Mouse (Mus musculus): ENCODE measurements around the gene Mef2b. TPM values are rescaled to one million over a fixed set of nuclear protein-coding genes. Genes with fewer than 3 reads are reported as not detected.

Mef2b gene
- polyA plus RNA-seq, 1 experiment = 3.5 TPM

DNA sequence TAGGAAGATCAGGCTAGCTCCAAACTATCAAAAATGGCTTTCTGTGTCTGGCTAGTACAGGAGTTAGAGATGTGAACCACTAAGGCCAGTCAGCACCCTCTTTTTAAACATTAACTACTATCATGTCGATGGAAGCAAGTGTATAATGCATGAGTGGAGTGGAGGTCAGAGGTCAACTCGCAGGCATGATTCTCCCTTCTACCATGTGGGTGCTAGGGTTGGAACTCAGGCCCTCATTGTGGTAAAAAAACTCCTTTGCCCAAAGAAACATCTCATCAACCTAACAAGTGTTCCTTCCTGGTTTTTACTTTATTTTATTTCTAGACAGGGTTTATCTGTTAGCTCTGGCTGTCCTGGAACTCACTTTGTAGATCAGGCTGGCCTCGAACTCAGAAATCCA is 31.2 kb downstream of the Mef2b start:
- no peak overlapping the region for H3K27ac ChIP-seq (ENCODE audit: control insufficient read depth, insufficient read depth, low read length)
- no peaks in the 10 kb centered on the region for H3K27me3 ChIP-seq (ENCODE audit: control insufficient read depth, insufficient read depth, low read length)
- H3K36me3 ChIP-seq (ENCODE audit: control insufficient read depth, insufficient read depth, low read length) = no peaks in the 10 kb centered on the region
- no peak for DNase-seq
- no peak overlapping the region for H3K4me3 ChIP-seq (ENCODE audit: control insufficient read depth, insufficient read depth, low read length)
- TF ChIP-seq CTCF (IDR thresholded peaks at IDR 0.05; ENCODE audit: borderline replicate concordance, control insufficient read depth, extremely low read depth, insufficient read depth, low read length, poor library complexity) (no peak), POLR2A (IDR thresholded peaks at IDR 0.05; ENCODE audit: control insufficient read depth, extremely low read depth, insufficient read depth, low read length, poor library complexity) (no peak)
- peaks cover 13% of the 10 kb centered on the region for H3K4me1 ChIP-seq (replicated peaks; ENCODE audit: control insufficient read depth, insufficient read depth, low read length)
- WGBS = 94% methylated on average over 3 of the region's 3 CpGs

- TF ChIP-seq CTCF (IDR thresholded peaks at IDR 0.05; ENCODE audit: borderline replicate concordance, control insufficient read depth, extremely low read depth, insufficient read depth, low read length, poor library complexity) (no peak), POLR2A (IDR thresholded peaks at IDR 0.05; ENCODE audit: control insufficient read depth, extremely low read depth, insufficient read depth, low read length, poor library complexity) (no peak)
- WGBS = 89% methylated on average over 7 of the region's 7 CpGs
- H3K4me3 ChIP-seq (ENCODE audit: control insufficient read depth, insufficient read depth, low read length) = no peak overlapping the region
- DNase-seq = no peak
- no peaks in the 10 kb centered on the region for H3K27me3 ChIP-seq (ENCODE audit: control insufficient read depth, insufficient read depth, low read length)
- peaks cover 13% of the 10 kb centered on the region for H3K4me1 ChIP-seq (replicated peaks; ENCODE audit: control insufficient read depth, insufficient read depth, low read length)
- no peaks in the 10 kb centered on the region for H3K36me3 ChIP-seq (ENCODE audit: control insufficient read depth, insufficient read depth, low read length)
- no peak overlapping the region for H3K27ac ChIP-seq (ENCODE audit: control insufficient read depth, insufficient read depth, low read length)
Measured at GRCm38 (mm10) chr8:70171240-70171639, 31.7 kb downstream of the Mef2b start.

GRCm38 (mm10) chr8:70172043-70172681 is 32.7 kb downstream of the Mef2b start, which contains the start of gene Tmem161a:
Tmem161a (plus strand) TSS chr8:70172356.
- Histone ChIP-seq H3K27ac (ENCODE audit: control insufficient read depth, insufficient read depth, low read length) (no peak within 1 kb of the TSS), H3K4me1 (replicated peaks; ENCODE audit: control insufficient read depth, insufficient read depth, low read length) (0 out of 2 replicates have a peak, but pooled peaks cover 8% of the 10 kb centered on the region)
- peak; percentile 90 for DNase-seq

DNA sequence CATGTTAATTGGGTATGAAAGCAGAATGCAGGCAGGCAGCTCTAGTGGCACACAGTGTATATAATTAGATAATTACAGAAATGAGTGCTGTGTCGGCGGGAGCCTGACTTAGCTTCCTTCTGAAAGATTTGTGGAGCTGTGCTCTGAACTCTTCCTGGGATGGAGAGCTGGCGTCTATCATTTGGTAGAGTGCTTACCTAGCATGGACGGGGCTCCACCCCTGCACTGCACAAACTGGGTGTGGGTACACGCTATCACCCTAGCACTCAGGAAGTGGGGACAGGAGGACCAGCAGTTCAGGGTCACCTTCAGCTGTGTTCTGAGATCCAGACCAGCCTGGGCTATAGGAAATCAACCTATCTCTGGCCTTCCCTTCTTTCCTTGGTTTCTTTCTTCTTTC is 33.8 kb downstream of the Mef2b start:
- no peak overlapping the region for H3K4me3 ChIP-seq (ENCODE audit: control insufficient read depth, insufficient read depth, low read length)
- 0 out of 2 replicates have a peak, but pooled peaks cover 8% of the 10 kb centered on the region for H3K4me1 ChIP-seq (replicated peaks; ENCODE audit: control insufficient read depth, insufficient read depth, low read length)
- TF ChIP-seq POLR2A (IDR thresholded peaks at IDR 0.05; ENCODE audit: control insufficient read depth, extremely low read depth, insufficient read depth, low read length, poor library complexity) = no peak
- TF ChIP-seq CTCF (IDR thresholded peaks at IDR 0.05; ENCODE audit: borderline replicate concordance, control insufficient read depth, extremely low read depth, insufficient read depth, low read length, poor library complexity) = no peak
- no peak overlapping the region for H3K27ac ChIP-seq (ENCODE audit: control insufficient read depth, insufficient read depth, low read length)
- H3K36me3 ChIP-seq (ENCODE audit: control insufficient read depth, insufficient read depth, low read length) = no peaks in the 10 kb centered on the region
- H3K27me3 ChIP-seq (ENCODE audit: control insufficient read depth, insufficient read depth, low read length) = no peaks in the 10 kb centered on the region
- WGBS = 87% methylated on average over 5 of the region's 5 CpGs
- no peak for DNase-seq

More at GRCm38 (mm10) chr8:70172043-70172681, 32.7 kb downstream of the Mef2b start, which contains the start of gene Tmem161a:
- Histone ChIP-seq H3K36me3 (ENCODE audit: control insufficient read depth, insufficient read depth, low read length) (no peaks in the 10 kb centered on the region), H3K4me3 (ENCODE audit: control insufficient read depth, insufficient read depth, low read length) (peak within 1 kb of the TSS; percentile 78), H3K27me3 (ENCODE audit: control insufficient read depth, insufficient read depth, low read length) (no peaks in the 10 kb centered on the region)
- WGBS = under 1% methylated on average over 27 of the region's 27 CpGs
- TF ChIP-seq CTCF (IDR thresholded peaks at IDR 0.05; ENCODE audit: borderline replicate concordance, control insufficient read depth, extremely low read depth, insufficient read depth, low read length, poor library complexity) (0 out of 2 replicates have a peak, but pooled peaks have one; percentile 22), POLR2A (IDR thresholded peaks at IDR 0.05; ENCODE audit: control insufficient read depth, extremely low read depth, insufficient read depth, low read length, poor library complexity) (peak; percentile 83)

GRCm38 (mm10) chr8:70174079-70174478 is 34.6 kb downstream of the Mef2b start:
- no peak overlapping the region for H3K27ac ChIP-seq (ENCODE audit: control insufficient read depth, insufficient read depth, low read length)
- 0 out of 2 replicates have a peak, but pooled peaks cover 8% of the 10 kb centered on the region for H3K4me1 ChIP-seq (replicated peaks; ENCODE audit: control insufficient read depth, insufficient read depth, low read length)
- TF ChIP-seq POLR2A (IDR thresholded peaks at IDR 0.05; ENCODE audit: control insufficient read depth, extremely low read depth, insufficient read depth, low read length, poor library complexity) = no peak
- TF ChIP-seq CTCF (IDR thresholded peaks at IDR 0.05; ENCODE audit: borderline replicate concordance, control insufficient read depth, extremely low read depth, insufficient read depth, low read length, poor library complexity) = no peak
- no peak overlapping the region for H3K4me3 ChIP-seq (ENCODE audit: control insufficient read depth, insufficient read depth, low read length)
- no peaks in the 10 kb centered on the region for H3K36me3 ChIP-seq (ENCODE audit: control insufficient read depth, insufficient read depth, low read length)
- no peak for DNase-seq
- WGBS = 81% methylated on average over 7 of the region's 7 CpGs
- H3K27me3 ChIP-seq (ENCODE audit: control insufficient read depth, insufficient read depth, low read length) = no peaks in the 10 kb centered on the region

DNA sequence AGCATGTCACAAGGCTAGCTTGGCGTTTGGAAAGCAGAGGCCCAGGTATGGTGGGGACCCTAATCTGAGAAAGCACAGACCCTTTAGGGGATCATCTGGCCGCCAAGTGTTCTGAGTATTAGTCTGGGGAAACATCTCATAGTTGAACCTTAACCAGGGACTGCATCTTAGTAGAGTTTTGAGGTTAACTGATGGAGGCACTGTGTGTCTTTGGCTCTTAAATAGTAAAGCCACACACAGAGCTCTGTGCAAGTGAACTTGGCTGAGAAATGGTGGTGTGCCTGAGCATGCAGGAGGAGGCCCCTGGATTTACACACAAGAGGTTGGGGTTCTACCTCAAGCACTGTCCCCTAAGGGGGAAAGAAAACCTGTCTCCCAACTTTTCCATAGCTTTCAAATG is 38.7 kb downstream of the Mef2b start:
- no peak for DNase-seq
- H3K36me3 ChIP-seq (ENCODE audit: control insufficient read depth, insufficient read depth, low read length) = no peaks in the 10 kb centered on the region; the same call in 1 of the 2 replicates
- H3K4me3 ChIP-seq (ENCODE audit: control insufficient read depth, insufficient read depth, low read length) = no peak overlapping the region
- 97% methylated on average over 2 of the region's 2 CpGs for WGBS
- H3K4me1 ChIP-seq (replicated peaks; ENCODE audit: control insufficient read depth, insufficient read depth, low read length) = 0 out of 2 replicates have a peak, but pooled peaks cover 8% of the 10 kb centered on the region
- no peaks in the 10 kb centered on the region for H3K27me3 ChIP-seq (ENCODE audit: control insufficient read depth, insufficient read depth, low read length)
- TF ChIP-seq CTCF (IDR thresholded peaks at IDR 0.05; ENCODE audit: borderline replicate concordance, control insufficient read depth, extremely low read depth, insufficient read depth, low read length, poor library complexity) (no peak), POLR2A (IDR thresholded peaks at IDR 0.05; ENCODE audit: control insufficient read depth, extremely low read depth, insufficient read depth, low read length, poor library complexity) (no peak)
- no peak overlapping the region for H3K27ac ChIP-seq (ENCODE audit: control insufficient read depth, insufficient read depth, low read length)
